Mouse (Mus musculus) liver, embryonic 16.5 days (tissue): ENCODE results near the gene Diexf. TPM values are rescaled to one million over a fixed set of nuclear protein-coding genes. Genes with fewer than 3 reads are reported as not detected.

ENCODE experiments used
- ATAC-seq: fragments of 200-750 bp; cut with Nextera tagmentation; 2 replicates; pipeline ENCODE4 v1.8.0; 2017; ENCODE audit warnings: low read depth, mild to moderate bottlenecking, moderate number of reproducible peaks, moderate library complexity
- H3K27ac ChIP-seq: fragments of 300-500 bp; sonication (generic); 2 replicates; pipeline ENCODE4 v1.5.1; 2014; ENCODE audit warnings: mild to moderate bottlenecking, low read length
- H3K27me3 ChIP-seq: fragments of 300-500 bp; sonication (generic); 2 replicates; pipeline ENCODE4 v1.6.1; 2014; ENCODE audit warnings: low read depth, low read length, mixed read lengths; ENCODE audit not compliant: control insufficient read depth, insufficient read depth
- H3K36me3 ChIP-seq: fragments of 300-500 bp; sonication (generic); 2 replicates; pipeline ENCODE4 v1.6.1; 2014; ENCODE audit warnings: mild to moderate bottlenecking; ENCODE audit not compliant: control insufficient read depth, insufficient read depth
- H3K4me1 ChIP-seq: fragments of 300-500 bp; sonication (generic); 2 replicates; pipeline ENCODE4 v1.6.1; 2014; ENCODE audit warnings: low read depth, low read length, mixed read lengths; ENCODE audit not compliant: control insufficient read depth
- H3K4me2 ChIP-seq: fragments of 300-500 bp; sonication (generic); 2 replicates; pipeline ENCODE4 v1.6.1; 2014; ENCODE audit warnings: low read depth, low read length, mixed read lengths
- H3K4me3 ChIP-seq: fragments of 300-500 bp; sonication (generic); 2 replicates; pipeline ENCODE4 v1.5.1; 2014; ENCODE audit warnings: low read depth, mild to moderate bottlenecking, low read length
- H3K9ac ChIP-seq: fragments of 300-500 bp; sonication (generic); 2 replicates; pipeline ENCODE4 v1.6.1; 2014; ENCODE audit warnings: low read depth, low read length
- H3K9me3 ChIP-seq: fragments of 300-500 bp; sonication (generic); replicated peaks from 2 replicates; pipeline ENCODE4 v1.6.1; 2016; ENCODE audit warnings: low read length; ENCODE audit not compliant: control insufficient read depth
- WGBS: fragments of 180-500 bp; shearing (Covaris S2); extraction: QIAGEN DNeasy Blood & Tissue Kit; methylation state at CpG from one replicate; pipeline ENCODE4 v1.1.7; 2014; ENCODE audit not compliant: insufficient replicate concordance; 5-methylcytosine and 5-hydroxymethylcytosine counted together
- polyA plus RNA-seq: library from polyadenylated mRNA; unstranded; fragments of >200 nt; fragmentation: Nextera tagmentation; extraction: Ambion mirVana; gene quantifications from 2 replicates; pipeline ENCODE4 v1.2.1, GENCODE M21; 2015

Diexf gene
- polyA plus RNA-seq, 1 experiment from 2014 or later: 3.1 TPM

DNA sequence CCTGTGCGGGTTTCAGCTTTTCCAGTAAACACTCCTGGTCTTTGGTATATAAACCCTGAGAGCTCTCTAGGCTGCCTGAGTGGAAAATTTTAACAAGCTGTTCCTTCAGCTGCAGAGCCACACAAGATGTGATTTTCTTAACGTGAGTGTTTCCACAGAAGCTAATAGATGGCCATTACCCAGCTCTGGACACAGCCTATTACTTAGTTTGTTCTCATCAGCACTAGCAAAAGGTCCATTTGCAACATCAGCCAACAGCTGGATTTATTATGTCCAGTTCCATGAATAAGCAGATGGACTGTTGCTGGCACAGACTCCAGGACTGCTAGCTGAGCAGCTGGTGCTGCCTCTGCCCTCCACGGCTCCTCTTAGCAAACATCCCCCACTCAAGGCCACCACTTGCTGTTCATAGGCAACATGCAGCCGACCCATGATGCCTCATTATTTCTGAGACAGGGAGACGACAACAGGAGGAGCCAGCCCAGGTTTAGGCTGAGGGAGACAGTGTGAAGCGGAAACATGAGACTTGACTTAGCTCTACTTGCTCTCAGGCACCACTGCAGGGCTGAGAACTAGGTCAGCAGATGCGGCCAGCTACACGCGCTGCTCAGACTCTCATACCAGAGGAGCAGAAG is 43.1 kb downstream of the Diexf start:
- Histone ChIP-seq H3K27ac (no peak overlapping the region), H3K9me3 (no peaks in the 10 kb centered on the region), H3K36me3 (no peaks in the 10 kb centered on the region), H3K9ac (no peak overlapping the region), H3K4me2 (no peak overlapping the region), H3K4me3 (no peak overlapping the region), H3K4me1 (no peaks in the 10 kb centered on the region), H3K27me3 (no peaks in the 10 kb centered on the region)
- ATAC-seq: no peak
- 57% methylated on average over 9 of the region's 9 CpGs for WGBS

DNA sequence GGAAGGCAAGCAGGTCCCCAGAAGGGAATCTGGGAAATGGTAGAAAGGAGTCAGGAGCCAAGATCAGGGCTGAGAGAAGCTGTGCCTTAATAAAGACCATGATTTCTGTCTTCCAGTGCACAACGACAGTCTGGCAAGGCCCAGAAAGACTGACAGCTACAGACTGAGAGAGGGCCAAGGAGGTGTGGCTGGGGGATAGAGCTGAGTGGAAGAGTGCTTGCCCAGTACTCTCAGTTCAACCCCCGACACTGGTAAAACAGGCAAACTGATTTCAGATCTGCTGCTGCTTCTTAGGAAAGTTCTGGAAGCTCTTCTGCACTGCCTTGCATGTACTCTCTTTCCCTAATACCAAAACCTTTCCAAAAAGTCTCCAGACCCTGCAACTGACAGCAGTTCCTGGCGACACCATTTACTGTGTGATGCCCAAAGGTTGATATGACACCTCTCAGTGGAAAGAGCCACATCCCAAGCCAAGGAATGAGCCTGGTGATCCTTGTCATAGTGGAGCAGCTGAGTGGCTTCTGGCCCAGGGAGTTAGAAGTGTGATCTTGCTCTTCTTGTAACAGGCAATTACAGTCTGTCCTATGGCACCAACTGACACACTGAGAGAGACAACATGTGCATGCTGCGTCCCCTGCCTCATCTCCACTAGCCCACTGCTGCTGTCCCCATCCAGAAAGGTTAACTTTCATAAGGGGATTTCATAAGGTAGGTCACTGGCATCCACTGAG is 43.8 kb downstream of the Diexf start:
- H3K4me3 ChIP-seq: no peak overlapping the region
- H3K9me3 ChIP-seq: no peaks in the 10 kb centered on the region
- no peak overlapping the region for H3K9ac ChIP-seq
- no peak overlapping the region for H3K27ac ChIP-seq
- ATAC-seq: no peak
- H3K4me2 ChIP-seq: no peak overlapping the region
- WGBS: 53% methylated on average over 4 of the region's 4 CpGs
- H3K27me3 ChIP-seq: no peaks in the 10 kb centered on the region
- H3K4me1 ChIP-seq: no peaks in the 10 kb centered on the region
- H3K36me3 ChIP-seq: no peaks in the 10 kb centered on the region

GRCm38 (mm10) chr1:193085541-193086020 is 44.5 kb downstream of the Diexf start:
- no peak for ATAC-seq
- 48% methylated on average over 5 of the region's 5 CpGs for WGBS

DNA sequence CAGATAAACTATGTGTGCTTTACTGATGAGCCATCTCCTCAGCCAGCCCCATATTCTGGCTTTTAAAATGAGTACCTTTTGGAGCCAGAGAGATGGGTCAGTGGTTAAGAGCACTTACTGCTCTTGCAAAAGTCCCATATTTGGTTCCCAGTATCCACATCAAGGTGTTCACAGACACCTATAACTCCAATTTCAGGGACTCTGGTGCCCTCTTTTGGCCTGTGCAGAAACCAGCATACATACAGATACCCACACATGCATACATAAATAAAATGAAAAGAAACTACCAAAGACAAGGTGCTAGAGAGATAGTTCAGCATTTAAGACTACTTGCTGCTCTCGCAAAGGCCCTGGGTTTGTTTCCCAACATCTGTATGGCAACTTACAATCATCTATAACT is 46.1 kb downstream of the Diexf start:
- Histone ChIP-seq H3K4me1 (no peaks in the 10 kb centered on the region), H3K4me2 (no peak overlapping the region), H3K4me3 (no peak overlapping the region), H3K9ac (no peak overlapping the region), H3K27me3 (no peaks in the 10 kb centered on the region), H3K36me3 (no peaks in the 10 kb centered on the region), H3K27ac (no peak overlapping the region), H3K9me3 (no peaks in the 10 kb centered on the region)
- no peak for ATAC-seq
- 76% methylated on average over 1 of the region's 1 CpGs for WGBS

More at GRCm38 (mm10) chr1:193085541-193086020, 44.5 kb downstream of the Diexf start:
- H3K9ac ChIP-seq: no peak overlapping the region
- H3K4me1 ChIP-seq: no peaks in the 10 kb centered on the region
- H3K27me3 ChIP-seq: no peaks in the 10 kb centered on the region
- H3K27ac ChIP-seq: no peak overlapping the region
- no peak overlapping the region for H3K4me3 ChIP-seq
- no peak overlapping the region for H3K4me2 ChIP-seq
- no peaks in the 10 kb centered on the region for H3K36me3 ChIP-seq
- H3K9me3 ChIP-seq: no peaks in the 10 kb centered on the region

DNA sequence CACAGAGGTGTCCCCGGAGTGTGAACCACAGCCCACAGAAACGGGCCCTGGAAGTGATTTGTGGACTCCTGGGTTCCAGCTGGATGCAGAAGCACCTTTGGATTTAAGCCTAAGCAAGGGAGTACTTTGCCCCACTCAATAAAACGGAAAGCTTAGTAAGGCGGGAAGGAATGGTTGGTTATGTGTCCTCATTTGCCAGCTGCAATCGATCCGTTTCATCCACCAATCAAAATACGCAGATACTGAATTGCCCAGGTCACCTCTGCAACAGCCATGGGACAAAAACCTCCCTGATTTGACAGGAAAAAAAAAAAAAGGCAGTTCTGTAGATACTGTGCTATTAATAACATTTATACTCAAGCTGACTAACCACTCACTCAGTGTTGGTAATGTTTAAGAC is 47.0 kb downstream of the Diexf start:
- Histone ChIP-seq H3K36me3 (no peaks in the 10 kb centered on the region), H3K4me1 (no peaks in the 10 kb centered on the region), H3K9ac (no peak overlapping the region), H3K27ac (no peak overlapping the region), H3K27me3 (no peaks in the 10 kb centered on the region), H3K9me3 (no peaks in the 10 kb centered on the region), H3K4me3 (no peak overlapping the region), H3K4me2 (no peak overlapping the region)
- 71% methylated on average over 7 of the region's 7 CpGs for WGBS
- no peak for ATAC-seq

- no peak overlapping the region for H3K4me3 ChIP-seq
- H3K9me3 ChIP-seq: no peaks in the 10 kb centered on the region
- no peak for ATAC-seq
- no peaks in the 10 kb centered on the region for H3K36me3 ChIP-seq
- no peak overlapping the region for H3K4me2 ChIP-seq
- H3K27ac ChIP-seq: no peak overlapping the region
- no peaks in the 10 kb centered on the region for H3K27me3 ChIP-seq
- H3K9ac ChIP-seq: no peak overlapping the region
- 61% methylated on average over 10 of the region's 10 CpGs for WGBS
- no peaks in the 10 kb centered on the region for H3K4me1 ChIP-seq
Measured at GRCm38 (mm10) chr1:193082311-193082921, 47.7 kb downstream of the Diexf start.

DNA sequence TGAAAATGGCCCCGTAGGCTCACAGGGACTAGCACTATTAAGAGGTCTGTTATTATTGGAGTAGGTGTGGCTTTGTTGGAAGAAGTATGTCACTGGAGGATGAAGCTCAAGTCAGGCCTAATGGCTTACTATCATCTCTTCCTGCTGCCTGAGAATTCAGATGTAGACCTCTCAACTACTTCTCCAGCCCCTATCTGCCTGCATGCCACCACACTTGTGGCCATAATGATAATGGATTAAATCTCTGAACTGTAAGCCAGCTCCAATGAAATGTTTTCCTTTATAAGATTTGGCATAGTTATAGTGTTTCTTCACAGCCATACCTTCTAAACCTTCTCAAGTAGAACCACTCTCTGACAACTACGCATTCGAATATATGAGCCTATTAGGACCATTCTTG is 67.5 kb downstream of the Diexf start:
- Histone ChIP-seq H3K27ac (no peak overlapping the region), H3K4me1 (no peaks in the 10 kb centered on the region), H3K4me2 (no peak overlapping the region), H3K4me3 (no peak overlapping the region), H3K36me3 (no peaks in the 10 kb centered on the region), H3K27me3 (no peaks in the 10 kb centered on the region), H3K9me3 (no peaks in the 10 kb centered on the region), H3K9ac (no peak overlapping the region)
- 75% methylated on average over 3 of the region's 3 CpGs for WGBS
- ATAC-seq: no peak

DNA sequence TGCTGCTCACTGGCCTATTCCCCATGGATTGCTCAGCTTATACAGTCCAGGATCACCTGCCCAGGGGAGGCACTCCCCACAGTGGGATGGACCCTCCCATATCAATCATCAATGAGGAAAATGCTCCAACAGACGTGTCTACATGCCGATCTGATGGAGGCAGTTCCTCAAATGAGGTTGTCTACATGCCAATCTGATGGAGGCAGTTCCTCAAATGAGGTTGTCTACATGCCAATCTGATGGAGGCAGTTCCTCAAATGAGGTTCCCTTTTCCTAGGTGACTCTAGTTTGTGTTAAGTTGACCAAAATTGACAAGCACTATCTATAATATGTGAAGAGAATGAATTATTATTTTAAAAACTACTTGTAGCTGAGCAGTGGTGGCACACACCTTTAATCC is 69.9 kb downstream of the Diexf start:
- H3K9ac ChIP-seq: no peak overlapping the region
- H3K4me3 ChIP-seq: no peak overlapping the region
- no peaks in the 10 kb centered on the region for H3K36me3 ChIP-seq
- H3K27ac ChIP-seq: no peak overlapping the region
- H3K4me2 ChIP-seq: no peak overlapping the region
- 11% methylated on average over 2 of the region's 2 CpGs for WGBS
- H3K27me3 ChIP-seq: no peaks in the 10 kb centered on the region
- H3K4me1 ChIP-seq: no peaks in the 10 kb centered on the region
- ATAC-seq: no peak
- no peaks in the 10 kb centered on the region for H3K9me3 ChIP-seq

DNA sequence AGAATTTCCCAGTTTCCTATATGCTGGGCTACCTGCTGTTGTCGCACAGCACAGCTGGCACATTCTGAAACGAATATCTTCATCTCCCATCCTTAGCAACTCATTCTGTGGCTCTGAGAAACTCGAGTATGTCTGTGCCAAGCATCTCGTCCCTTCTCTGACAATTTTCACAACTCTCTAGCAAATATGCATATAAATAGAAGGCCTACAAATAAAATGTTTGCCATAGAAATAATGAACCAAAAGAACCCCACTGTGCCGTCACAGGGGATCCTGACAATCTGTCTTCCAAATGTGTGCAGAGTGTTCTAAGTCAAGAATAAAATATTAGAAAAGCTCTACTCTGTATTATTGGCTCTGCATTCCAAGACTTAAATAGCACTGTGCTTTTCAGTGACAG is 70.5 kb downstream of the Diexf start:
- H3K27me3 ChIP-seq: no peaks in the 10 kb centered on the region
- WGBS: 47% methylated on average over 5 of the region's 5 CpGs
- no peaks in the 10 kb centered on the region for H3K9me3 ChIP-seq
- no peak overlapping the region for H3K4me2 ChIP-seq
- H3K4me1 ChIP-seq: no peaks in the 10 kb centered on the region
- no peak overlapping the region for H3K4me3 ChIP-seq
- ATAC-seq: no peak
- no peak overlapping the region for H3K9ac ChIP-seq
- H3K27ac ChIP-seq: no peak overlapping the region
- H3K36me3 ChIP-seq: no peaks in the 10 kb centered on the region
